Mouse (Mus musculus) brain, embryonic 14.5 days (tissue): ENCODE results near the gene Zp3r.

Experiments used
- CTCF ChIP-seq: fragments of 200-500 bp; IDR thresholded peaks from 2 replicates; pipeline ENCODE4 v1.5.1; 2012; ENCODE audit warnings: inconsistent platforms, mild to moderate bottlenecking, moderate library complexity, borderline replicate concordance; ENCODE audit not compliant: insufficient read depth, insufficient read length; ENCODE audit errors: extremely low read depth
- POLR2A ChIP-seq: fragments of 200-500 bp; IDR thresholded peaks from 2 replicates; pipeline ENCODE4 v1.6.1; 2012; ENCODE audit warnings: mild to moderate bottlenecking, inconsistent platforms, borderline replicate concordance; ENCODE audit not compliant: poor library complexity, insufficient read depth, insufficient read length, severe bottlenecking; ENCODE audit errors: extremely low read depth

- no peak for TF ChIP-seq CTCF
- TF ChIP-seq POLR2A = no peak
Measured at GRCm38 (mm10) chr1:130596291-130596690, 33.1 kb downstream of the Zp3r start.
